Mouse (Mus musculus) thymus, adult 2 months (tissue): ENCODE measurements around the gene Golgb1.

Experiments used
- CTCF ChIP-seq: fragments of 200-500 bp; IDR thresholded peaks from 2 replicates; pipeline ENCODE4 v1.5.1; 2012; ENCODE audit warnings: mild to moderate bottlenecking, control low read depth, low read length, moderate library complexity, borderline replicate concordance; ENCODE audit not compliant: control insufficient read depth, poor library complexity, insufficient read depth; ENCODE audit errors: extremely low read depth
- POLR2A ChIP-seq: fragments of 200-500 bp; IDR thresholded peaks from 2 replicates; pipeline ENCODE4 v1.6.1; 2012; ENCODE audit warnings: mild to moderate bottlenecking, low read length, control low read depth, moderate library complexity; ENCODE audit not compliant: control insufficient read depth, poor library complexity, insufficient read depth; ENCODE audit errors: extremely low read depth

GRCm38 (mm10) chr16:36941137-36941727, 66.3 kb downstream of the Golgb1 start:
- TF ChIP-seq CTCF (no peak), POLR2A (no peak)
